Mouse (Mus musculus) liver, embryonic 14.5 days (tissue): Measurements from ENCODE around the gene Usp33. TPM values are rescaled to one million over a fixed set of nuclear protein-coding genes. Genes with fewer than 3 reads are reported as not detected.

Experiments used
- ATAC-seq: fragments of 200-750 bp; cut with Nextera tagmentation; 2 replicates; pipeline ENCODE4 v1.8.0; 2017; ENCODE audit warnings: moderate number of reproducible peaks, mild to moderate bottlenecking, moderate library complexity; ENCODE audit not compliant: insufficient read depth
- DNase-seq, 3 experiments: peaks; one replicate each; pipeline ENCODE4 v3.0.0-alpha.2; 2012 to 2013; ENCODE audit warnings: low read depth in 3 of 3, low spot score in 3 of 3
- H3K27ac ChIP-seq: fragments of 300-500 bp; sonication (generic); 2 replicates; pipeline ENCODE4 v1.5.1; 2014; ENCODE audit warnings: moderate library complexity, mild to moderate bottlenecking, control low read depth, inconsistent platforms
- H3K27me3 ChIP-seq: fragments of 300-500 bp; sonication (generic); 2 replicates; pipeline ENCODE4 v1.6.1; 2014; ENCODE audit warnings: mild to moderate bottlenecking, low read length, moderate library complexity; ENCODE audit not compliant: control insufficient read depth, insufficient read depth
- H3K36me3 ChIP-seq: fragments of 300-500 bp; sonication (generic); replicated peaks from 2 replicates; pipeline ENCODE4 v1.6.1; 2014; ENCODE audit warnings: low read depth; ENCODE audit not compliant: control insufficient read depth, insufficient read depth
- H3K4me1 ChIP-seq, 2 experiments: fragments of 200-500 bp in 1 of 2; fragments of 300-500 bp in 1 of 2; sonication (generic) in 1 of 2; replicated peaks; 2 replicates each; pipeline ENCODE4 v1.6.1; 2012 to 2014; ENCODE audit warnings: antibody characterized with exemption in 1 of 2, inconsistent platforms in 1 of 2, low read length in 1 of 2; ENCODE audit not compliant: control insufficient read depth in 2 of 2, insufficient read depth in 2 of 2
- H3K4me2 ChIP-seq: fragments of 300-500 bp; sonication (generic); 2 replicates; pipeline ENCODE4 v1.6.1; 2014; ENCODE audit warnings: low read depth, mild to moderate bottlenecking, control low read depth, moderate library complexity
- H3K4me3 ChIP-seq, 2 experiments: fragments of 200-500 bp in 1 of 2; fragments of 300-500 bp in 1 of 2; sonication (generic) in 1 of 2; 2 replicates each; pipeline ENCODE4 v1.5.1; 2012 to 2014; ENCODE audit warnings: low read depth in 2 of 2, low read length in 2 of 2, mild to moderate bottlenecking in 2 of 2, control low read depth in 1 of 2, inconsistent platforms in 1 of 2, moderate library complexity in 1 of 2; ENCODE audit not compliant: insufficient read depth in 1 of 2
- H3K9ac ChIP-seq: fragments of 300-500 bp; sonication (generic); replicated peaks from 2 replicates; pipeline ENCODE4 v1.6.1; 2014; ENCODE audit warnings: mild to moderate bottlenecking, control low read depth, moderate library complexity
- H3K9me3 ChIP-seq: fragments of 300-500 bp; sonication (generic); 2 replicates; pipeline ENCODE4 v1.6.1; 2016; ENCODE audit warnings: low read length, mixed read lengths; ENCODE audit not compliant: control insufficient read depth
- CTCF ChIP-seq: IDR thresholded peaks from 2 replicates; pipeline ENCODE4 v1.5.1; 2016; ENCODE audit warnings: antibody characterized with exemption, low read depth, control low read depth
- EP300 ChIP-seq: IDR thresholded peaks from 2 replicates; pipeline ENCODE4 v1.6.1; 2016; ENCODE audit warnings: antibody characterized with exemption, low read depth
- WGBS: fragments of 180-500 bp; shearing (Covaris S2); extraction: QIAGEN DNeasy Blood & Tissue Kit; methylation state at CpG from one replicate; pipeline ENCODE4 v1.1.7; 2014; ENCODE audit not compliant: insufficient replicate concordance; 5-methylcytosine and 5-hydroxymethylcytosine counted together
- polyA plus RNA-seq, 2 experiments: library from polyadenylated mRNA; depleted of rRNA in 1 of 2; stranded (reverse) in 1 of 2; unstranded in 1 of 2; fragments of >200 nt; fragmentation: Nextera tagmentation in 1 of 2; extraction: Ambion mirVana in 1 of 2; gene quantifications; 2 replicates each; pipeline versions ENCODE4 v1.2.1 to v1.2.3; 2012 to 2014

The Usp33 gene
- polyA plus RNA-seq, 2 experiments: 18.5 to 23.1 TPM

DNA sequence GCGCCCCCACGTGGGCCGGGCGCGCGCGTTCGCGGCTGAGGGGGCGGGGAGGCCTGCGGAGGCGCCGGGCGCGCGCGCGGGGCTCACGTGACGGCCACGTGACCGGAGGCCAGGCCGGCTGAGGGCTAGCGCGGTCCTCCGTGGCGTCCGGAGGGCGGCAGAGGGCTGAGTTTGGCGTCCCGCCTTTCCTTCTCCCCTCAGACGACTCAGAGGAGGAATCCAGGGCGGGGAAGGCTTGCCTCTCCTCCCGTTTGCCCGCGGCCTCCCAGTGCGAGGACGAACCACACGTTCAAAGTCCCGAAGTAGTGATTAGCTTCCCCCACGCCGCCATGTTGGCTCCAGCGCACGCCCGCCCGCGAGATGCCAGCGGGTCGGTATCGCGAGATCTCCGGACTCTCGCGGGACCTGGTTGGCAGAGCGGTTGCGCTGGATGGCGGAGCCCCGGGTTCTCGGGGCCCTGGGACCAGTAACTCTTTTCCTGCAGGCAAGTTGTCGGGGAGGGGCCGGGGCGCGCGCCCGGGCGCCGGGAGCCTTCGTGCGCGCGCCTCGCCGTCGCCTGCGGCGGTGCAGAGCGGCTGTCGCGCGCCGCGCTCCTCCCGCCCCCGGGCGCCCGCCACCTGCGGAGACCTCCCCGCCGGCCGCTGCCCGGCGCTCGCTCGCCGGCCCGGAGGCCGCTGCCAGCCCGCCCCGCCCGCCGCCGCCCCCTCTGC lies 50.2 kb downstream of the Usp33 start:
- peaks cover 6% of the 10 kb centered on the region for H3K36me3 ChIP-seq
- H3K9me3 ChIP-seq: no peaks in the 10 kb centered on the region
- H3K27me3 ChIP-seq: no peaks in the 10 kb centered on the region
- TF ChIP-seq CTCF (no peak), EP300 (peak; percentile 79)
- DNase-seq (peak; percentile 92 to 94 (median 94)), ATAC-seq (peak; percentile 82)
- H3K4me1 ChIP-seq: peaks cover 15 to 24% of the 10 kb centered on the region in 2 experiments; a peak in 3 of 4 replicates
- WGBS: under 1% methylated on average over 83 of the region's 102 CpGs
- H3K9ac ChIP-seq: peak overlapping the region; percentile 91
- peak overlapping the region; percentile 87 for H3K4me2 ChIP-seq
- peak overlapping the region; percentile 79 to 81 for H3K4me3 ChIP-seq
- H3K27ac ChIP-seq: peak overlapping the region; percentile 92

DNA sequence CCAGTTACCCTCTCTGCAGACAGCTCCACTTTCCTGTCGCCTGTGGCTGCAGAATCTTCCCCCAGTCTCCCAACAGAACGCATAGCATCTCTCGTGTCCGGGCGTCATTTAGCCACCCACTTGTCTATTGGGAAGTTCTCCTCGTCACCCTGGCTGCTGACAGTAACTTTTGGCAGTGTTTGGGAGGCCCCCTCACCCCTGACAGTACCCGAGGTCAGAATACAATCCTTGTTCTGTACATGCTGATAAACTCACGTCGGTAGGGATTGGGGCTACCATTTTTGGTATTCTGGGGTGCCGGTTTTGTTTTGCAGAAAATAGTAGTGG lies 50.7 kb downstream of the Usp33 start:
- no peak for TF ChIP-seq EP300
- no peak for TF ChIP-seq CTCF
- Histone ChIP-seq H3K4me1 (peaks cover 18 to 29% of the 10 kb centered on the region in 2 experiments), H3K27ac (peak overlapping the region; percentile 92), H3K4me2 (peak overlapping the region; percentile 87), H3K9ac (peak overlapping the region; percentile 91), H3K27me3 (no peaks in the 10 kb centered on the region), H3K36me3 (peaks cover 6% of the 10 kb centered on the region), H3K4me3 (peak overlapping the region; percentile 79 to 81), H3K9me3 (no peaks in the 10 kb centered on the region)
- ATAC-seq (no peak), DNase-seq (peak in 2 of 3 experiments; percentile 14 to 41)
- under 1% methylated on average over 10 of the region's 10 CpGs for WGBS

DNA sequence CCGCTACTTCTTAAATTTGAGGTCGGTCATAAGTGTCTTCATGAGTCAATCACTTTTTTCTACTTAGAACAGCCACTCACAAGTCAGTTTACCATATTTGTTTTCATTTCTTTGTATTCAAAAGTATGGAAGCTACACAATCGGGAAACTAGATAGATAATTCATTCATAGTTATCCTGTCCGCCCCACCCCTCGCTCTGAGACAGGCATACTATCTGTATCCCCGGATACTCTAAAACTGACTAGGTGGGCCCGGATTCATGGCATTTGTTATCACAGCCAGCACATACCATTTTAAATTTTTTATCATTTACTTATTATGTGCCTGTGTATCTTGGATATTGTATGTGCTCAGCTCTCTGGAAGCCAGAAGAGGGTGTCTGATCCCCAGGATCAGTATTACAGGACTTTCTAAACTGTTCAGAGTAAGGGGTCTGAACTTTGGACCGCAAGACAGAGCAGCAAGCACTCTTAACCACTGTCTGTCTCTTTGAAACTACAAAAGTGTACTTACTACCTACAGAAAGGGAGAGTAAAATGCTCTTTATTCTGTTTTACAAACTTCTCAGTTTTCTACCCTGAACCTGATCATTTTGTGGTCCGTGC lies 51.2 kb downstream of the Usp33 start:
- peak; percentile 47 to 63 (median 48) for DNase-seq
- Histone ChIP-seq H3K4me2 (peak overlapping the region; percentile 87), H3K9ac (peak overlapping the region; percentile 91), H3K36me3 (peaks cover 6% of the 10 kb centered on the region), H3K27ac (peak overlapping the region; percentile 92), H3K4me3 (peak overlapping the region; percentile 79 to 81), H3K9me3 (no peaks in the 10 kb centered on the region), H3K4me1 (peaks cover 22 to 32% of the 10 kb centered on the region in 2 experiments), H3K27me3 (no peaks in the 10 kb centered on the region)
- 19% methylated on average over 9 of the region's 9 CpGs for WGBS
- peak; percentile 3; the same call in 1 of the 2 replicates for ATAC-seq
- TF ChIP-seq EP300 (peak; percentile 66), CTCF (no peak)

DNA sequence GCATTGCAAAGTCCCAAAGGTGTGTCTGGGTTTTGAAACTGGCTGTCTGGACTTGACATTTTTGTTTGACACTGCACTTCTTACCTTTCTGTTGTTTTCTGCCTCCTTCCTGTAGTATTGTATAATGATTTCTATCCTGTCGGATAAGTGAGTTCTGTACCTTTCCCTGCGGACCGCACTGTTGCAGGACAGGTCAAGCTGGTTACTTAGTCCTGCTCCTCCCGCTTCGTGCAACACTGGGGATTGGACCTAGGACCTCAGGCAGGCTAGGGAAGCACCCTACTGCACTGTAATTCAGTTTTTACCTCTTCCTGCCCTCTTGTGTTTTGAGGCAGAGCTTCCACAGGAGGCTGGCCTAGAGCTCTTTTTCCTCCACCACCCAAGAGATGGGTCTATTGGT lies 54.2 kb downstream of the Usp33 start:
- WGBS: 81% methylated on average over 5 of the region's 5 CpGs
- Histone ChIP-seq H3K27me3 (no peaks in the 10 kb centered on the region), H3K9me3 (no peaks in the 10 kb centered on the region), H3K9ac (no peak overlapping the region), H3K27ac (no peak overlapping the region), H3K4me3 (no peak overlapping the region), H3K36me3 (no peaks in the 10 kb centered on the region), H3K4me1 (peaks cover 32 to 42% of the 10 kb centered on the region in 2 experiments), H3K4me2 (no peak overlapping the region)
- TF ChIP-seq EP300: no peak
- no peak for TF ChIP-seq CTCF
- ATAC-seq: no peak
- DNase-seq: no peak

DNA sequence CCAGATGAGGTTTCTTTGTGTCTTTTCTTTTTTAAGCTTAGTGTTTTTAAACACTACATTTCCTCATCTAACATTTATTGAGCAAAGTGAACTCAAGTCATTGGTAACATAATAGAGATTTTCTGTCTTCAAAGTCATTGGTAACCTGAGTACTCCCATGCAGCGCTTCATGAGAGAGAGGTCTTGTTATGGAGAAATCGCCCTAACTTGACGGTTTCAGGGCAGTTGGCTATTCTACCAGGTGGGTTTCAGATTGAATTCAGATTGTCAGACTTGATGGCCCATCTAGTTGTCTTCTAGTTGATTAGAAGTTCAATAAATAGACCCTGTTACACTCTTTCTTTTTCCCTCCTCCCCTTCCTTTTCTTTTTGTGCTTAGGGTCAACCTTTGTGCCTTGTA lies 54.6 kb downstream of the Usp33 start:
- Histone ChIP-seq H3K36me3 (no peaks in the 10 kb centered on the region), H3K4me1 (peaks cover 36 to 46% of the 10 kb centered on the region in 2 experiments)
- 77% methylated on average over 3 of the region's 3 CpGs for WGBS

More for the DNA sequence above, 54.6 kb downstream of the Usp33 start:
- DNase-seq: no peak
- Histone ChIP-seq H3K4me3 (no peak overlapping the region), H3K9me3 (no peaks in the 10 kb centered on the region), H3K4me2 (no peak overlapping the region), H3K9ac (no peak overlapping the region), H3K27me3 (no peaks in the 10 kb centered on the region), H3K27ac (no peak overlapping the region)
- TF ChIP-seq EP300: no peak
- no peak for TF ChIP-seq CTCF
- ATAC-seq: no peak
